Mouse (Mus musculus) left cerebral cortex, adult 18-20 months (tissue): ENCODE measurements at regions not wholly inside any gene's neighbourhood (a gene's known extent, or its start where the extent isn't known, plus 50 kb on each side); places are given as distances from the start of the nearest gene placed in this dataset.

ENCODE experiments used
- DNase-seq, 2 experiments: peaks; one replicate each; pipeline ENCODE4 v3.0.0; 2021 to 2022; ENCODE audit warnings: low spot score in 2 of 2, mixed read lengths in 1 of 2

DNA sequence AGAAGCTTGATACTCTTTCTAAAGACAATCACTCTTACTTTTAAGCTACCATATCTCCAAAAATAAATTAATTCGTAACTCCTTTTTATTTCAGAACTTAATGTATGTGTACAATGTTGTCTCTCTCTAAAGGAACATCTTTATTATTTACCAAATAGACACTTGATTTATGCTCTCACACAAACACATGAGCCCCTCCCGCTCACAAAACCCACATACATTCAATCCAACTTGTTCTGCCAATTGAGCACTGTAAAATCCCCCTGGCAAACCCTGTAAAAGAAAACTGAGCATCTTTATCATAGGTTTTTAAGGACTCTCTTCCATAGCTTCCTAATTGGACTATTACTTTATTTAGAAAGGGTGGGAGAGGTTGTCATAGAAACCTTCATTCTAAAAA, 812.5 kb downstream of the Phf3 start:
- no peak for DNase-seq

DNA sequence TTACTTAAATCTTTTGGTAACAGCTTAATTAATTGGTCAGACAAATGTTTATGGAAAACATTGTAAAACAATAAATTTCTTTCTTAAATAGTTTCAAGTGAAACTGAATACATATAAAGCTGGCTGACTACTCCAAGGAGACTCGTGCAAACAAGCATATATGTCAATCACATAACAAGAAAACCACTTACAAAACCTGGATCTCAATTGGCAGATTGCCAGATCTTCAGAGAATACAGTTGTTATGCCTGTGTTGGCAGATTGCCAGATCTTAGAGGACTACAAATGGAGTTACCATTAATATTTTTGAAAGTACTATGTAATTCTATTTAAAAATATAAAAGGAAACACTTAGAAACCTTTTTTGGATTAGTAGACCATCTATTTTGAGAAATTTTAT, 812.9 kb downstream of the Phf3 start:
- DNase-seq, result no peak

DNA sequence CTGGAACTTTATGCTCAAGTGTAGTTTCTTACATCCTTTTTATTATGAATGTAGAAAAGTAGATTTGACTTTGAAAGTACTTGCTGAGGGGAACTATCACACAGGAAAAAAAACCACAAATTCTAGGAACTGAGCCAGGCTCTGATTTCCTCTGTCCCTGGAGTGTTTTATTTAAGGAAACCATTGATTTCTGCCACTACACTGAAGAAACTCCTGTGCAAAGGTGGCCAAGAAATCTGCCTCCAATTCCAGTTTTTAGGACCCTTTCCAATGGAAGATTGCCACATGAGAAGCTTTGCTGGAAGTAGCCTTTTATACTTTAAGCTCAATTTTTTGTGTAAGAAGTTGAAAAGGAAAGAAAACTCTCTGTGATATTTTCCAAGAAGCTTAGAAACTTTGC, 856.1 kb downstream of the Phf3 start:
- peak; percentile 10 to 22 for DNase-seq

DNA sequence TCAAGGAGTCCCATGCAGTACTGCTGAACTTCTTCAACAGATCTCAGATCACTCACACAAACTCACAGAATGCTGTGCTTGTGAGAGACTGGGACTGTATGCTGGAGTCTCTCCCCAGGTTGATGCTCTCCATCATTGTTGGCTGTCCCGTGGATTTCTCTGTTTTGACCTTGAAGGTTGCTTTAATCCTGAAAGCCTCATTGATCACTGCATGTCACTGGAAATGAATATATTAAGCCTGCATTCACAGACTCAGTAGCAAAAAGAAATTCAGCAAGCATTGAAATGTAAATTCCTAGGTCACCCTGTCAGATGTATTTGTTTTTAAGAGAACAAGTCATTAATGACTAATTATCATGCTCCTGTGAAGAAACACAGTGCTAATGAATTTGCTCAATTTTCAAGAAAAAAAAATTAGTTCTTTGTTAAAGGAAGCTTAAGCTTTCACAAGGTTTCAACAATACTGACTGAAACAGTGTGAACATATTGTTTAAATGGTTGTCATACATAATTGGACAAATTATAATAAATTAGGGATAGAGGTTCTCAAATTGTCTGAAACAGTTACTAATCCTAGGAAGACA, 864.9 kb downstream of the Phf3 start:
- DNase-seq, result no peak
